Mouse (Mus musculus) kidney, postnatal 0 days (tissue): ENCODE measurements at regions not wholly inside any gene's neighbourhood (a gene's known extent, or its start where the extent isn't known, plus 50 kb on each side); places are given as distances from the start of the nearest gene placed in this dataset.

Experiments used
- ATAC-seq: fragments of 200-750 bp; cut with Nextera tagmentation; replicated peaks from 2 replicates; pipeline ENCODE4 v1.8.0; 2017; ENCODE audit warnings: low read depth, moderate number of reproducible peaks, moderate TSS enrichment, moderate library complexity; ENCODE audit not compliant: low FRiP score
- DNase-seq: peaks from one replicate; pipeline ENCODE4 v3.0.0-alpha.2; 2016; ENCODE audit warnings: low spot score
- H3K27ac ChIP-seq: fragments of 300-500 bp; sonication (generic); 2 replicates; pipeline ENCODE4 v1.5.1; 2014; ENCODE audit warnings: mild to moderate bottlenecking
- H3K27me3 ChIP-seq: fragments of 300-500 bp; sonication (generic); 2 replicates; pipeline ENCODE4 v1.6.1; 2014; ENCODE audit warnings: low read length, mixed read lengths; ENCODE audit not compliant: insufficient read depth
- H3K36me3 ChIP-seq: fragments of 300-500 bp; sonication (generic); 2 replicates; pipeline ENCODE4 v1.6.1; 2014; ENCODE audit warnings: low read length, mixed read lengths; ENCODE audit not compliant: insufficient read depth
- H3K4me1 ChIP-seq: fragments of 300-500 bp; sonication (generic); replicated peaks from 2 replicates; pipeline ENCODE4 v1.6.1; 2014; ENCODE audit warnings: antibody characterized with exemption, low read length, mixed read lengths; ENCODE audit not compliant: insufficient read depth
- H3K4me2 ChIP-seq: fragments of 300-500 bp; sonication (generic); 2 replicates; pipeline ENCODE4 v1.6.1; 2014; ENCODE audit warnings: mild to moderate bottlenecking, low read length, moderate library complexity, mixed read lengths
- H3K4me3 ChIP-seq: fragments of 300-500 bp; sonication (generic); replicated peaks from 2 replicates; pipeline ENCODE4 v1.5.1; 2014; ENCODE audit warnings: low read depth, low read length
- H3K9ac ChIP-seq: fragments of 300-500 bp; sonication (generic); 2 replicates; pipeline ENCODE4 v1.6.1; 2014; ENCODE audit warnings: low read depth, low read length
- H3K9me3 ChIP-seq: fragments of 300-500 bp; sonication (generic); replicated peaks from 2 replicates; pipeline ENCODE4 v1.6.1; 2016; ENCODE audit warnings: low read length, inconsistent platforms, mixed read lengths
- CTCF ChIP-seq: IDR thresholded peaks from 2 replicates; pipeline ENCODE4 v1.5.1; 2016; ENCODE audit warnings: antibody characterized with exemption, low read depth, mild to moderate bottlenecking, moderate library complexity
- WGBS: fragments of 180-500 bp; shearing (Covaris S2); extraction: QIAGEN DNeasy Blood & Tissue Kit; methylation state at CpG from one replicate; pipeline ENCODE4 v1.1.7; 2014; 5-methylcytosine and 5-hydroxymethylcytosine counted together

DNA sequence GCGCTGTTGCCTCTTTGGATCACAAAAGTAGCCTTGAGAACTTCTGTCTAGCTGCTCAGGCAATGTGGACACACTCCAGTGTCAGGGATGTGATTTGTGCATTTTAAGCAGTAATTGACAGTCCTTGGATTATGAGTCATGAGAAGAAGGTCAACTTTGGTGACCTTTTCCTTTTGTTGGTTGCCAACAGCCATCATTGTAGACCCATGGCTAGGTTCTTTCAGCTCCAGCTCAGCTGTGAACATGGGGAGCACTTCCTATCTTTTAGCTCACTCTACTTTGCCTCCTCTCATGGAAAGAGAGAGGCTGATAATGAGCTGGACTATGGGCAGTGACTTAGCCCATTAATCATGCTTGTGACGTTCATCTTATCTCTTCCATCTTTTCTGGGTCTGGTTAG, 602.8 kb downstream of the Ets1 start:
- Histone ChIP-seq H3K36me3 (no peaks in the 10 kb centered on the region), H3K4me1 (no peaks in the 10 kb centered on the region), H3K27ac (no peak overlapping the region), H3K4me3 (no peak overlapping the region), H3K27me3 (no peaks in the 10 kb centered on the region), H3K9me3 (no peaks in the 10 kb centered on the region), H3K4me2 (no peak overlapping the region), H3K9ac (no peak overlapping the region)
- ATAC-seq (no peak), DNase-seq (no peak)
- no peak for TF ChIP-seq CTCF
- WGBS: 61% methylated on average over 2 of the region's 2 CpGs

DNA sequence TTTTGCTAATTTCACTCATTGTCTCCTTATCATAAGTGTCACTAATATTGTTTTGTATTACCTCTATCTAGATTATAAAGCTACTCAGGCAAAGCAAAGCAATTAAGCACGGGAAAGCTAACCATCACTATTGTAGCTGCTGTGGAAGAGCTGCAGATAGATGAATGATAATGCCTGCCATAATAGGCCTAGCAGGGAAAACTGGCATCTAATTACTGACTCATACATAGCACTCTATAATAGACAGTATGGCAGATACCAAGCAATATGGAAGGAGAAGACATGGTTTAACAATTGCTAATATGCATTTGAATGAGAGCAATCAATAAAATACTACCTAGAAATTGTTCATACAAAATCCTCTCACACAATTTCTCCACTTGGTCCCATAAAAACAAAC, 604.5 kb downstream of the Ets1 start:
- no peak for TF ChIP-seq CTCF
- DNase-seq (no peak), ATAC-seq (no peak)
- no peak overlapping the region for H3K4me2 ChIP-seq
- H3K4me1 ChIP-seq: no peaks in the 10 kb centered on the region
- H3K9me3 ChIP-seq: no peaks in the 10 kb centered on the region
- 58% methylated on average over 1 of the region's 1 CpGs for WGBS
- H3K9ac ChIP-seq: no peak overlapping the region
- no peak overlapping the region for H3K27ac ChIP-seq
- no peak overlapping the region for H3K4me3 ChIP-seq
- no peaks in the 10 kb centered on the region for H3K36me3 ChIP-seq
- no peaks in the 10 kb centered on the region for H3K27me3 ChIP-seq

DNA sequence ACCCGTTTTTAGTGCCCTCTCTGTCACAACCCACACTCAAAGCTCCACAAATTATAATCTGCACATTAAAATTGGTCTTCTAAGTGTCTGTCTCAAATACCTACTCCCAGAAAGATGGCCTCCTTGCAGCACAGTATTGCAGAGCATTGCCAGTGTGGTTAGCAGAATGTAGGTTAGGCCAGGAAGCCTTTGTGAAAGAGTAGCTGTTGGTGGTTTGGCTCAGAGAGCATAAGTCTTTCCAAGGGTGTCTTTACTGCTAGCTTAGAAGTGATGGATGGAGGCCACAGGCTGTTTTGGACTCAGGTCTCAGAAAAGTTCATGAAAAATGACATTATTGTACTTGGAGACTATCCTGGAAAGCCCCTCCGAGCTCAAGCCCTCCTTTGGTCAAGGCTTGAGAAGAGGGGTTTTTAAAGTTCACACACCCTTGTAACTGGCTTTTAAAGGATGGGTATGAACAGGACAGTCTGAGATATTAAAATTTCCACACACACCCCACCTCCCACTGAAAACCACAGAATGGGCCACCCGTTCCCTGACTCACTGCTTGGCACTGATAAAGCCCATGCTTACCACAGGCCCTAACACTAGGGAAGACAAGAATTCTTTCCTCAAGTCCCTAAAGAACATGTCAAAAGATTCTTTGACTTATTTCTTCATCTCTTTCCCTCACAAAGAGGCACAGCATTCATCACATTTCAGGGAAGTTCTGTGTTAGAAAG, 605.1 kb downstream of the Ets1 start:
- no peaks in the 10 kb centered on the region for H3K4me1 ChIP-seq
- no peak for TF ChIP-seq CTCF
- no peak overlapping the region for H3K9ac ChIP-seq
- no peaks in the 10 kb centered on the region for H3K36me3 ChIP-seq
- H3K4me3 ChIP-seq: no peak overlapping the region
- WGBS: 71% methylated on average over 3 of the region's 3 CpGs
- H3K27me3 ChIP-seq: no peaks in the 10 kb centered on the region
- no peak overlapping the region for H3K4me2 ChIP-seq
- no peak for ATAC-seq
- DNase-seq: no peak
- no peak overlapping the region for H3K27ac ChIP-seq
- no peaks in the 10 kb centered on the region for H3K9me3 ChIP-seq

DNA sequence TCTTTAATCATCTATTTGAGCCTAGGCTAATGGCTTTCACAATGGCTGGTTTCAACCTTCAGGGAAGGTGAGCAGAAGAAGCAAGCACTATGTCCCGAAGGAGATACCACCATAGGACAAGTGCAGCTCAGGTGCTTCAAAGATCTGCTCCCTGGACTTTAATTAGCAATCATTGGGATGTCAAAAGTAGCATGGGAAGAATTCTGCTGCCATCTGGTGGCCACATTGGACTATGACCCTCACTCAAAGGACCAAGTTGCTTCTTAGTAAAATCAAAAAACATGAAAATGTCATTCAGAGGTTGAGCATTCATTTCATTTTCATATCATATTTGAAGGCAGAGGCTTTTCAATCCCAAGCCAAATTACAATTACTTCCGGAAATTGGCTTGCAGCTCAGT, 610.9 kb downstream of the Ets1 start:
- DNase-seq: peak; percentile 76
- H3K27ac ChIP-seq: no peak overlapping the region
- no peaks in the 10 kb centered on the region for H3K4me1 ChIP-seq
- no peak overlapping the region for H3K4me3 ChIP-seq
- H3K36me3 ChIP-seq: no peaks in the 10 kb centered on the region
- no peak overlapping the region for H3K9ac ChIP-seq
- WGBS: 29% methylated on average over 2 of the region's 2 CpGs
- H3K4me2 ChIP-seq: no peak overlapping the region
- ATAC-seq: no peak
- no peaks in the 10 kb centered on the region for H3K27me3 ChIP-seq
- TF ChIP-seq CTCF: peak; percentile 93
- no peaks in the 10 kb centered on the region for H3K9me3 ChIP-seq

DNA sequence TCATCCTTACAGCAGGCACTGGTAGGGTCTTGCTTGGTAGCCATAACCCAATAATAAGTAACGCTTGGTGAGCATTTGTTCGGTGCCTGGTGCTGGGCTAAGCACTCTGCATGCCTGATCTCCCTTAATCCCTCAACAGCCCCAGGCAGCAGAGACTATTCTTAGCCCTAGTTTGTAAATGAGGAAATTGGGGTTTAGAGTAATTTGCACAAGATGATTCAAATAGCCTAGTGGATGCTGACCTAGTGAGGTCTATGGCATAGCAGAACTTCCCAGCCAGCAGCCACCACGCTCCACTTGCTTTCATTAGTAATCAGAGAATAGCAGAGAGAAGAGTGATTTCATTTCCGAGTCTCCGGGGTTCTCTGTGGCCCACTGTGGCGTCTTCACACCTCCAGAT, 622.2 kb downstream of the Ets1 start:
- Histone ChIP-seq H3K36me3 (no peaks in the 10 kb centered on the region), H3K4me2 (no peak overlapping the region), H3K4me1 (0 out of 2 replicates have a peak, but pooled peaks cover under 1% of the 10 kb centered on the region), H3K27me3 (no peaks in the 10 kb centered on the region), H3K9ac (no peak overlapping the region), H3K4me3 (no peak overlapping the region), H3K9me3 (no peaks in the 10 kb centered on the region), H3K27ac (no peak overlapping the region)
- ATAC-seq (no peak), DNase-seq (no peak)
- 47% methylated on average over 6 of the region's 6 CpGs for WGBS
- no peak for TF ChIP-seq CTCF

DNA sequence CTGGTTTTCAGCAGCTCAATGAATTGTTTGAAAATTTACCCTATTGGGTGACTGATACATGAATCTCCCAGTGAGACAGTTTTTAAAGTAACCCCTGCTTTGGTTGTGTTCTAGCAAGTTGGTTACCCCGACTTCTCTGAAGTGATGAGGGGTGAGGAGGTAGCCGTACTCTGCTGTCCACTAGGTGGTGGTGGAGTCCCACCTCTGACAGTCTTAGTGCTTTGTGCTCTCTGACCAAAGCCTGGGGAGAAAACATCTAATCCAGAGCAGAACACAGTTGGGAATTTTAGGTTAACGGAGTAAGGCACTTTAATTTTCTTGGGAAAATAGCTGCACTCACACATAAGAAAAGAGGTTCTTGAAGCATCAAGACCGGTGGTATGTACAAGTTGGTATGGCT, 624.1 kb downstream of the Ets1 start:
- 26% methylated on average over 4 of the region's 4 CpGs for WGBS
- ATAC-seq (no peak), DNase-seq (peak; percentile 85)

DNA sequence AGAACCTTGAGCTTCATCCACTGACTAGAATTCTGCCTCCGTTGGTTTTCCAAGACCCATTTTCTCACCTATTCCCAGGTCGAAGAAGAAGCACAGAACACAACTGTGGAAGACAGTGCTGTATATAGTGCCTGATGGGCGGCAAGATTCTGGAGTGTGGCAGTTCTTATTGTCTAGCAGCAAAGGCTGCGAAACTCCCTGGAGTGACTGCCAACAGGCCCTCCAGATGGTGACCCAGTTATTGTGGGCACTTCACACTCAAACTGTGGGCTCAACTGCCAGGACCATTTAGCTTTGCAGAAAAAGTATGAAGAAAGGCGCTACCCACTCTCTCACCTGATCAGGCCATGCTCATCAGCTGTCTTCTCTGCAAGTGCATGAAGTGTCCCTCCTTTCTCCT, 653.4 kb downstream of the Ets1 start:
- Histone ChIP-seq H3K4me3 (no peak overlapping the region), H3K27ac (no peak overlapping the region), H3K9me3 (no peaks in the 10 kb centered on the region), H3K9ac (no peak overlapping the region), H3K4me1 (no peaks in the 10 kb centered on the region), H3K4me2 (no peak overlapping the region), H3K36me3 (no peaks in the 10 kb centered on the region), H3K27me3 (no peaks in the 10 kb centered on the region)
- ATAC-seq (no peak), DNase-seq (no peak)
- 83% methylated on average over 5 of the region's 5 CpGs for WGBS
- TF ChIP-seq CTCF: no peak

More for the DNA sequence above, 624.1 kb downstream of the Ets1 start:
- H3K36me3 ChIP-seq: no peaks in the 10 kb centered on the region
- H3K9ac ChIP-seq: no peak overlapping the region
- H3K27ac ChIP-seq: no peak overlapping the region
- TF ChIP-seq CTCF: peak; percentile 87
- no peak overlapping the region for H3K4me3 ChIP-seq
- H3K9me3 ChIP-seq: no peaks in the 10 kb centered on the region
- no peaks in the 10 kb centered on the region for H3K27me3 ChIP-seq
- no peaks in the 10 kb centered on the region for H3K4me1 ChIP-seq
- H3K4me2 ChIP-seq: no peak overlapping the region
